Mouse (Mus musculus): ENCODE data around the gene Efcc1. TPM values are rescaled to one million over a fixed set of nuclear protein-coding genes. Genes with fewer than 3 reads are reported as not detected.
"Not testable (repeated sequence)": the region's sequence is repeated elsewhere in the genome, so short reads cannot be mapped to it uniquely, and the experiment has no call there.

Efcc1 gene
- polyA plus RNA-seq, 1 experiment from 2014 or later: 0.77 TPM

DNA sequence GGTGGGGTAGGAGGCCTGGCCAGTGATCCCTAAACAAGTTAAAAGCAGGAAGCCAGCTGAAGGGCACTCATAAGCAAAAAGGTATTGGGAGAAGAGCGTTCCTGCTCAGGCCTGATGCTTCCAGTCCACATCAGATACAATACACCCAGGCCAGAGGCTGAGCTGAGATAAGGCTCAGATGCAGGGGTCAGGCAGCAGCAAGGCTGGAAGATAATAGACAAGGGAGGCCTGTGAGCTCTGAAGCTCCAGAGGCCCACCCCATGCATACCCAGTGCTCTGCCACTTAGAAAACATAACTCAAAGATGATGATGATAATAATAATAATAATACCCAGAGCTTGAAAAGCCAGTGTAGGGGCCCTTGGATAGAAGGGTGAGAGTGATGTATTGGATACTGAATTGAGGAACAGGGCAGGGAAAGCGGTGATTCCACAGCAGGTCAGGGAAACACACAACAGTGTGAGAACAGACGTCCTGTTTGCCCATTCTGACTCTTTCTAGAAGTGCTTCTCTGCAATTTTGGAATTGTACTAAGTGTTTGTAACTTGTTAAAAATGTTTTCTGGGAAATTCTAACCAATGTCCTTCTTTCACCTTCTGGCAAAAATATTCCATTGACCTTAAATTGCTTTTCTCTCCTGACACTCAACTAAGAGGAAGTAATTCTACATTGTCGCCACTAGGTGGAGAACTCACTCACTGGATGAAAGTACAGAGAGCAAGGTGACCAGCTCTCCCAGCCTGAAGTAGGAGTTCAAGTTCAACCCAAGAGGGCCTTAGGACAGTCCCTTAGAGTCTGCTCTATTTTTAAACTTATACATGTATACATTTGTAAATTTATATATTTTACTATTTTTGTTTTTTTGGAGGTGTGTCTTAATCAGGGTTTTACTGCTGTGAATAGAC lies 33.0 kb downstream of the Efcc1 start:
- Histone ChIP-seq H3K4me2 (no peak overlapping the region), H3K27me3 (no peaks in the 10 kb centered on the region), H3K4me1 (replicated peaks) (no peaks in the 10 kb centered on the region), H3K36me3 (no peaks in the 10 kb centered on the region), H3K4me3 (no peak overlapping the region), H3K9ac (no peak overlapping the region), H3K9me3 (replicated peaks) (no peaks in the 10 kb centered on the region), H3K27ac (no peak overlapping the region)
- 59% methylated on average over 4 of the region's 4 CpGs for WGBS
- no peak for ATAC-seq (replicated peaks; ENCODE audit: insufficient number of reproducible peaks, insufficient read depth, low FRiP score, low read depth)

DNA sequence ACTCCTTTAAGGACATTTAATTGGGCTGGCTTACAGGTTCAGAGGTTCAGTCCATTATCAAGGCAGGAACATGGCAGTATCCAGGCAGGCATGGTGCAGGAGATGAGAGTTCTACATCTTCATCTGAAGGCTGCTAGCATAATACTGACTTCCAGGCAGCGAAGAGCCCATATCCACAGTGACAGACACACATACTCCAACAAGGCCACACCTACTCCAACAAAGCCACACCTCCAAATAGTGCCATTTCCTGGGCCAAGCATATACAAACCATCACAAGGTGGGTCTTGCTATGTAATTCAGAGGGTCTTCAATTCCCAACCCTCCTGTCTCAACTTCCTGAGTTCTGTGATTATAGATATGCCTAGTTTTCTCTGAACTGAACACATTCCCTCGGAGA lies 33.6 kb downstream of the Efcc1 start:
- not testable (repeated sequence) for ATAC-seq (replicated peaks; ENCODE audit: insufficient number of reproducible peaks, insufficient read depth, low FRiP score, low read depth); H3K9me3 ChIP-seq (replicated peaks); H3K36me3 ChIP-seq; H3K27ac ChIP-seq; H3K27me3 ChIP-seq; H3K4me2 ChIP-seq; H3K4me1 ChIP-seq (replicated peaks); H3K4me3 ChIP-seq; H3K9ac ChIP-seq
- 94% methylated on average over 2 of the region's 2 CpGs for WGBS

DNA sequence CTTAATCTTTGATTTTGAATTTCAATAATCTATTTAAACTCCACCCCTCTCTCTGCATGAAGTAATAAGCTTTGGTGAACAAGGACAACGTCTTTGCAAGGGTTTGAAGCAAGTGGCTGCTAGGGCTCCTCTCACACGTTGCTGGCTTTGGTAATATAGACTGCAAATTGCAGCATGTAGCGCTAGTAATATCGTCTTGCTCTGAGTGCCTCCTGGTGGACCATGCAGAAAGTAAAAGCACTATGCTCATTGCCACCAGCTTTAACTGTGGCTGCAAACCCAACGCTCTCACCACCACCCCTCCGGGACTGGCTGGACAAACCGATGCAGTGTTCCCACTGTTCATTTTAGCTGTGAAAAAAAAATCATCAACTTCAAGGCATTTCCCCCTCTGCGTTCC lies 40.0 kb downstream of the Efcc1 start:
- Histone ChIP-seq H3K9me3 (replicated peaks) (no peaks in the 10 kb centered on the region), H3K36me3 (no peaks in the 10 kb centered on the region), H3K27ac (no peak overlapping the region), H3K27me3 (no peaks in the 10 kb centered on the region), H3K4me1 (replicated peaks) (no peaks in the 10 kb centered on the region), H3K4me3 (no peak overlapping the region), H3K4me2 (no peak overlapping the region), H3K9ac (no peak overlapping the region)
- 53% methylated on average over 8 of the region's 8 CpGs for WGBS
- no peak for ATAC-seq (replicated peaks; ENCODE audit: insufficient number of reproducible peaks, insufficient read depth, low FRiP score, low read depth)

DNA sequence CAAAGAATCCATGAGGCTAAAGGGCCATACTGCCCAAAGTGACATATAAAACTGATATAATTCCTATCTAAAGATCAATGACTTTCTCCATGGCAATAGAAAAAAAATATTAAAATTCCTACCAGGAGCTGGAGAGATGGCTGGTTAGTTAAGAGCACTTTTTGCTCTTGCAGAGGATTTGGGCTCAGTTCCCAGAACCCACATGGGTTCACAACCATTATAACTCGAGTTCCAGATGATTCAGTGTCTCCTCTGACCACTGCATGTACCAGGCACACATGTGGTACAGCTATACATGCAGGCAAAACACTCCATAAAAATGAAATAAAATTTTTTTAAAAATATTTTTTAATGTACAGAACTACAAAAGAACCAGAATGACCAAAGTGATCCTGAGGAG lies 43.8 kb downstream of the Efcc1 start:
- Histone ChIP-seq H3K27ac (no peak overlapping the region), H3K4me3 (no peak overlapping the region)

DNA sequence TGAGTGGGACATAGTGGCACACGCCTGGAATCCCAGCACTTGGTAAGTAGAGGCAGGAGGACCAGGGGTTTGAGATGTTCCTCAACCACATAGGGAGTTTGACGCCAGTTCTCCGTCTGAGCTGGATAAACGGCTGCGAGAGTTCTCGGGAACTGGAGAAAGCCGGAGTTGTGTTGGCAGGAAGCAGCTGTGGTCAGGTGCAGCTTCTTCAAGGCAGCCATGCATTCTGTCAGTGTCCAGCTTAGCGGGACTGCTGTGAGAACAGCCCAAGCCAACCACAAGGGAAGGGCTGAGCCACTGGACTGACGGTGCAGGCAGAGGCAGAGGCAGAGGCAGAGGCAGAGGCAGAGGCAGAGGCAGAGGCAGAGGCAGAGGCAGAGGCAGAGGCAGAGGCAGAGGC lies 44.2 kb downstream of the Efcc1 start:
- Histone ChIP-seq H3K4me1 (replicated peaks) (peaks cover 15% of the 10 kb centered on the region), H3K4me3 (no peak overlapping the region), H3K27me3 (no peaks in the 10 kb centered on the region), H3K9ac (no peak overlapping the region), H3K4me2 (no peak overlapping the region), H3K27ac (no peak overlapping the region), H3K9me3 (replicated peaks) (no peaks in the 10 kb centered on the region), H3K36me3 (no peaks in the 10 kb centered on the region)
- ATAC-seq (replicated peaks; ENCODE audit: insufficient number of reproducible peaks, insufficient read depth, low FRiP score, low read depth): no peak
- 76% methylated on average over 9 of the region's 9 CpGs for WGBS

More for the DNA sequence above, 43.8 kb downstream of the Efcc1 start:
- ATAC-seq (replicated peaks; ENCODE audit: insufficient number of reproducible peaks, insufficient read depth, low FRiP score, low read depth): no peak
- H3K27me3 ChIP-seq: no peaks in the 10 kb centered on the region
- no peaks in the 10 kb centered on the region for H3K36me3 ChIP-seq
- WGBS: 42% methylated on average over 1 of the region's 1 CpGs
- no peak overlapping the region for H3K9ac ChIP-seq
- H3K4me2 ChIP-seq: no peak overlapping the region
- H3K4me1 ChIP-seq (replicated peaks): peaks cover 15% of the 10 kb centered on the region
- H3K9me3 ChIP-seq (replicated peaks): no peaks in the 10 kb centered on the region

DNA sequence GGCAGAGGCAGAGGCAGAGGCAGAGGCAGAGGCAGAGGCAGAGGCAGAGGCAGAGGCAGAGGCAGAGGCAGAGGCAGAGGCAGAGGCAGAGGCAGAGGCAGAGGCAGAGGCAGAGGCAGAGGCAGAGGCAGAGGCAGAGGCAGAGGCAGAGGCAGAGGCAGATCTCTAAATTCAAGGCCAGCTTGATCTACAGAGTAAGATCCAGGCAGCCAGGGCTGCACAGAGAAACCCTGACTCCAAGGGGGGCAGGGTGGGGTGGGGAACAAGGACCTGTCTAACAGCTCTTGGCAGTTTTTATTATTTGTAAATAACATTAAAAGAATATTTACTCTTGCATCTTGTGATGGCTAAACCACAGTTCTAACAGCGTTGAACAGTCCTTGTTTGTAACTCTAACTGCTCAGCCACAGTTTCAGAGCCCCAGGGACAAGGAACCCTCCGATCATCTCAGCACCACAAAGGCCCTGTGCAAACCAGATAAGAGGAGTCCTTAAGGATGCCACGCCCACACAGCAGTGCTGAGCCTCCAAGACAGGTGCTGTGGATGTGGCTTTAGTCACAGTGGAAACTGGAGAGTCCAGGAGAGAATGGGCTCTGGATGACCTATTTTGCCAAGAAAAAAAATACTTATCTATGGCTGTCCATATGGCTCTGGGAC lies 45.0 kb downstream of the Efcc1 start:
- WGBS: 59% methylated on average over 3 of the region's 3 CpGs
- no peak for ATAC-seq (replicated peaks; ENCODE audit: insufficient number of reproducible peaks, insufficient read depth, low FRiP score, low read depth)
- H3K4me3 ChIP-seq: no peak overlapping the region

DNA sequence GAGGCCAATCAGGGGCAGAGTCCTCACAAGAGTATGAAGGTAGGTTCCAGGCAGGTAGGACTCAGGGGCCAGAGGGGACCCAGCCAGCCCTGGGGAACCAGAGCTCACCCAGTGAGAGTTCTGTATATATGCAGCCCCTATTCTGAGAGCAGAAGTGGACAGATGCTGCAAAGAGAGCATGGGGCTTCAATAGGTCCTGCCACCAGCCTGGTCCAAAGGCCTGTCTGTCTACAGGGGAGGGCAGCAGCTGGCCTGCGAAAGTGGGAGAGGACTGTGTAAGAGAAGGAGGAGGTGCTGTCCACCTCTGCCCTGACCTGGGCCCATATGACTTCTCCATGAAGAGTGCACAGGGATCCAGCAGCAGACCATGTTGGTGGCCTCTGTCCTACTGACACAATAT lies 46.0 kb downstream of the Efcc1 start:
- H3K27ac ChIP-seq: no peak overlapping the region
- peaks cover 15% of the 10 kb centered on the region for H3K4me1 ChIP-seq (replicated peaks)
- no peak overlapping the region for H3K4me2 ChIP-seq
- no peak overlapping the region for H3K4me3 ChIP-seq
- H3K9me3 ChIP-seq (replicated peaks): no peaks in the 10 kb centered on the region
- no peak overlapping the region for H3K9ac ChIP-seq
- WGBS: 73% methylated on average over 1 of the region's 1 CpGs
- no peaks in the 10 kb centered on the region for H3K27me3 ChIP-seq
- no peak for ATAC-seq (replicated peaks; ENCODE audit: insufficient number of reproducible peaks, insufficient read depth, low FRiP score, low read depth)
- H3K36me3 ChIP-seq: no peaks in the 10 kb centered on the region

More for the DNA sequence above, 45.0 kb downstream of the Efcc1 start:
- H3K9ac ChIP-seq: no peak overlapping the region
- H3K27ac ChIP-seq: no peak overlapping the region
- no peaks in the 10 kb centered on the region for H3K27me3 ChIP-seq
- no peak overlapping the region for H3K4me2 ChIP-seq
- H3K36me3 ChIP-seq: no peaks in the 10 kb centered on the region
- no peaks in the 10 kb centered on the region for H3K9me3 ChIP-seq (replicated peaks)
- H3K4me1 ChIP-seq (replicated peaks): peaks cover 15% of the 10 kb centered on the region

DNA sequence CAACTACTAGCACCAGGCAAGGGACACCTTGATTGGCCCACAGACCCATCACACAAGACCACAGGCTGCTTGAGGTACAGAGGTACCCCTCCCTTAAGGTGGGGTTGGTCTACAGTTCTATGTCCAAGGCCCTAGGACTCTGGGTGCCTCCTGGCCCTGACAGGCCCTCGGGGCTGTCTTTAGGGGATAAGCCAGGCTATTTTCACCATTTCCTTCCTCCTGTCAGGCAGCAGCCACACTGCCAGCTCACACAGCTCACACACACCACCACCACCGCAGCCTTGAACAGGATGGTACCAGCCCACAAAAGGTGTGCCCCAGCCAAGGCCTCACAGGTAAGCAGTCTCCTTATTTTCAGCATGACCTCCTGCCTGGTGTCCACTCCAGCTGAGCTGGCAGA lies 47.2 kb downstream of the Efcc1 start, which contains the start of gene Gp9:
Gene Gp9, plus strand, starts transcription at position 231 of the 400 bp plus-strand sequence.
- H3K27ac ChIP-seq: peak within 1 kb of the TSS; percentile 25; the same call in 1 of the 2 replicates
- H3K4me2 ChIP-seq: no peak within 1 kb of the TSS
- no peaks in the 10 kb centered on the region for H3K9me3 ChIP-seq (replicated peaks)
- H3K36me3 ChIP-seq: no peaks in the 10 kb centered on the region
- 55% methylated on average over 2 of the region's 2 CpGs for WGBS
- peaks cover 15% of the 10 kb centered on the region for H3K4me1 ChIP-seq (replicated peaks)
- no peak for ATAC-seq (replicated peaks; ENCODE audit: insufficient number of reproducible peaks, insufficient read depth, low FRiP score, low read depth)
- H3K4me3 ChIP-seq: no peak within 1 kb of the TSS
- H3K9ac ChIP-seq: no peak within 1 kb of the TSS
- H3K27me3 ChIP-seq: no peaks in the 10 kb centered on the region

DNA sequence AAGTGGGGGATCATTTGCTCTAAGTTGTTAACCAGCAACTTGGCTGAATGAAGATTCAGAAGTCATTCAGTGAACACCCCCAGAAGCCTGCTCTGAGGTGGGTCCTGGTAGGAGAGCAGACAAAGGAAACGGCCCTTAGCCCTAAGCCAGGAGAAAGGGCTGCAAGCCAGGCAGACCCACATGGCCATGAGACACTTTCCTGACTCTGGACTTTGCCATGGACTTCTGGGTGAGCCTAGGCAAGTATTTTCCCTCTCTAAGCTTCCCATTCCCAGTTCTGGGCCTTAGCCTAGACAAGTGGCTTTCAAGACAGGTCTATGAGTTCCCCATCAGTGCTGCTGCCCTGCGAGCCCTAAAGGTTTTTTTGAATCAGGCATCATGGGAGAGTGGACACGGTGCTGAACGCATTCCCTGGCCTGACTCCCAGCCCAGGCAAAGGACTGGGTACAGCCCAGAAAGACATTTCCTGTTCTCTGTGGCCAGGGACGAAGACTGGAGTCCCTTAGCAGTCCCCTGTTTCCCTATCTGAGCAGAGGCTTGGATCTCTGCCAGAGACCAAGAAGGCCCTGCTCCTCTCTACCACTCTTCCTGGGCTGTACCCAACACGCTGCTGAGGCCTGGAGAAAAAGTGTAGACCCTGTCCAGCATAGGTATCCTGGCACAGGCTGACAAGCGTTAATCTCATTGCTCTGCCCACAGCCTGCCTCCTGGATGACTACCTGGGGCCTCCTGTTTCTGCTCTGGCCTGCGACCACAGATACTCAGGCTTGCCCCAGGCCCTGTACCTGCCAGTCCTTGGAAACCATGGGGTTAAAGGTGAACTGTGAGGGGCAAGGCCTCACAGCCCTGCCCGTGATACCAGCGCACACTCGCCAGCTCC lies 47.9 kb downstream of the Efcc1 start:
- Histone ChIP-seq H3K27ac (peak overlapping the region; percentile 25; the same call in 1 of the 2 replicates), H3K9ac (no peak overlapping the region), H3K4me1 (replicated peaks) (peaks cover 15% of the 10 kb centered on the region), H3K4me2 (no peak overlapping the region), H3K36me3 (no peaks in the 10 kb centered on the region), H3K9me3 (replicated peaks) (no peaks in the 10 kb centered on the region), H3K4me3 (no peak overlapping the region), H3K27me3 (no peaks in the 10 kb centered on the region)
- ATAC-seq (replicated peaks; ENCODE audit: insufficient number of reproducible peaks, insufficient read depth, low FRiP score, low read depth): peak; percentile 74
- 51% methylated on average over 11 of the region's 11 CpGs for whole genome bisulfite sequencing

DNA sequence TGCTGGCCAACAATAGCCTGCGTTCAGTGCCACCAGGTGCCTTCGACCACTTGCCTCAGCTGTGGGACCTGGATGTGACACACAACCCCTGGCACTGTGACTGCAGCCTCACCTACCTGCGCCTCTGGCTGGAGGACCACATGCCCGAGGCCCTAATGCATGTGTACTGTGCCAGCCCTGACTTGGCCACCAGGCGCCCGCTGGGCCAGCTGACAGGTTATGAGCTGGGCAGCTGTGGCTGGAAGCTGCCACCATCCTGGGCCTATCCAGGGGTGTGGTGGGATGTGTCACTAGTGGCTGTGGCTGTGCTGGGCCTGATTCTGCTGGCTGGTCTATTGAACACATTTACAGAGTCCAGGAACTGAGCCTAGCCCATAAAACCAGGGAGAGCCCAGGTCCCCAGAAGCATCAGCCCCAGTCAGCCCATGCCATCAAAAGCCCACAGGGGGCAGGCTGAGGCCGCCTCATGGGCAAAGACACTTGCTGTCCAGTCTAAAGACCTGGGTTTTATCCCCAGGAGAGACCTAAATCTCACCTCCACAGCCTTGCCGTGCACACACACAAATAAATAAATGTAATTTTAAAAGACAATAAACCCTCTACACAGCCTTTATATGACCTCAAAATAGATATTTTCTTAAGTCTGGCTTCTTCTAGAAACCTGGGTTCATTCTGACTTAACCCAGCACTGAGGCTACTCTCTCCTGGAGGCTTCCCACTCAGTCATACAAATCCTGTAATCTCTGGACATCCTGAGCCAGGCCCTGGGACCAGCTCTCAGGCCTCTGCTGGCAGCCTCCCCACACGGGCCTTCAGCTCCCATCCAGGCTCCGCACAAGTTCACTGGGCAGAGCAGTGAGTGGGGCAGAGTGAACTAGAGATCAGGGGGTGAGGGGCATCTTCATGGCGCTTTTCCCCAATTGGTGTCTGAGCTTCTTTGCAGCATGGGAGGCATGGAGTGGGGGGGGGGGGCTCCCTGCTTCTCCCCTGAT lies 48.8 kb downstream of the Efcc1 start:
- H3K4me3 ChIP-seq: no peak overlapping the region
- 85% methylated on average over 11 of the region's 11 CpGs for WGBS
- ATAC-seq (replicated peaks; ENCODE audit: insufficient number of reproducible peaks, insufficient read depth, low FRiP score, low read depth): peak; percentile 40; the same call in 1 of the 2 replicates
- no peak overlapping the region for H3K4me2 ChIP-seq
- no peaks in the 10 kb centered on the region for H3K27me3 ChIP-seq
- no peaks in the 10 kb centered on the region for H3K9me3 ChIP-seq (replicated peaks)
- H3K9ac ChIP-seq: no peak overlapping the region
- H3K36me3 ChIP-seq: no peaks in the 10 kb centered on the region
- no peak overlapping the region for H3K27ac ChIP-seq
- H3K4me1 ChIP-seq (replicated peaks): peaks cover 15% of the 10 kb centered on the region
